Mouse (Mus musculus): Measurements from ENCODE around the gene Tfe3. TPM values are rescaled to one million over a fixed set of nuclear protein-coding genes. Genes with fewer than 3 reads are reported as not detected.
"Not testable (repeated sequence)": the region's sequence is repeated elsewhere in the genome, so short reads cannot be mapped to it uniquely, and the experiment has no call there.

Gene Tfe3
- polyA plus RNA-seq (2014; fragmentation: Nextera tagmentation; extraction: Ambion mirVana), result 20.9 and 22.3 TPM in 2 replicates

DNA sequence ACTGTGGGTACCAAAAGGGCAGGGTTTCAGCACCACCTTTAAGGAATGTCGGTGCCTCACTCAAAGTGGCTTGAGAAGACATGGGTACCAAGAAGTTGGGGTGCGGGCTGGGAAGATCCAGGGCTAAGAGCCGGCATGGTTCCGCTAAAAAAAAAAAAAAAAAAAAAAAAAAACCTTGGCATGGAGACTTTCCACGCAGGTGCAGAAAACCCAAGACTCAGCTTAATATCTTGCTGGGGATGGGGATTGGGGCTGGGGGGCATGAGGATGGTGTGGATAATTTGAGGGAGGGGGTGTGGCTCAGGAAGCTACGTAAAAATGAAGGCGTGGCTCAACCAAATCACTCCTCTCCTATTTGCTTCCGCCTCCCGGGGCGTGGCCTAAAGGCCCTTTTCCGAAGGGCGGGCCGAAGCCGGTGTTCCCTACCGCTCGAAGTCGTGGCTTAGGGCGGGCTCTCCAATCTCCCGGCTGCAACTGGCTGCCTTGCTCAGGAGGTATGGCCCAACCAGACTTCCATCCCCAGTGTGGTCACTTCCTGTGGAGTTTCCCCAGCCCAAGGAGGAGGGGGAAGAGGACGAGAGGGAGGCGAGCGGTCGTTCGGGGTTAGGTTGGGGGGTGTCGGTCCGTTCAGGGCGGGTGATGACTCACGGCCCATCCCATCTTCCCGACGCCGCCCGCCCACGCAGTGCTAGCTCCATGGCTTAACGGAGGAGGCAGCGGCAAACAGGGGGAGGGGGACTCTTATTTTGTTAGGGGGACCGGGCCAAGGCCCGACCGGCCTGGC, at the start of gene Tfe3:
Gene Tfe3, plus strand, starts transcription at position 424 of the 784 bp plus-strand sequence.
- Histone ChIP-seq H3K4me3 (ENCODE audit: low read depth, low read length) (peak within 1 kb of the TSS; percentile 57), H3K9ac (replicated peaks; ENCODE audit: low read depth, low read length) (peak within 1 kb of the TSS; percentile 63), H3K9me3 (ENCODE audit: control insufficient read depth, low read depth, low read length) (no peaks in the 10 kb centered on the region), H3K36me3 (ENCODE audit: control insufficient read depth, insufficient read depth, low read length) (peaks cover 4% of the 10 kb centered on the region; the same call in 1 of the 2 replicates), H3K27me3 (ENCODE audit: control insufficient read depth, insufficient read depth, low read length) (no peaks in the 10 kb centered on the region), H3K4me2 (replicated peaks; ENCODE audit: low read depth, low read length) (peak within 1 kb of the TSS; percentile 57), H3K27ac (ENCODE audit: low read length) (peak within 1 kb of the TSS; percentile 39; the same call in 1 of the 2 replicates), H3K4me1 (ENCODE audit: control insufficient read depth, insufficient read depth, low read length) (no peaks in the 10 kb centered on the region)
- peak; percentile 97 for ATAC-seq (ENCODE audit: insufficient number of reproducible peaks, insufficient read depth, low FRiP score, low read depth)
- 15% methylated on average over 38 of the region's 38 CpGs for WGBS

DNA sequence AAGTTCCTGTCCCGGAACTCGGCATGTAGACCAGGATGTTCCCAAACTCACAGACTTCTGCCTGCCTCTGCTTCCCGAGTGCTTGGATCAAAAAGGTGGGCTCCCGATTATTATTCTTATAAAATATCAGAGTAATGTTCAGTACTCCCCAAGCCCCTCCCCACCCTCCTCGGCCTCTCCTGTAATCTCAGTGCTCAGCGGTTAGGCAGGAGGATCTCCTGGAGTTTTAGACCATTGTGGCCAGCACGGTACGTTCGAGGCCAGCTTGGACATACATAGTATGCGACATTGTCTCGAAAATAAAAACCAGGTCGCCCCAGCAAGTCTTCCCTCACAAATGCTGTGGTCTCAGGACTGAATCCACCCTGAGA, 48.6 kb upstream of the Tfe3 start:
- peak overlapping the region; percentile 27 for H3K4me3 ChIP-seq (ENCODE audit: low read depth, low read length)
- ATAC-seq (ENCODE audit: insufficient number of reproducible peaks, insufficient read depth, low FRiP score, low read depth); H3K4me1 ChIP-seq (ENCODE audit: control insufficient read depth, insufficient read depth, low read length); H3K9me3 ChIP-seq (ENCODE audit: control insufficient read depth, low read depth, low read length); H3K9ac ChIP-seq (replicated peaks; ENCODE audit: low read depth, low read length); H3K27ac ChIP-seq (ENCODE audit: low read length); H3K27me3 ChIP-seq (ENCODE audit: control insufficient read depth, insufficient read depth, low read length); H3K36me3 ChIP-seq (ENCODE audit: control insufficient read depth, insufficient read depth, low read length): not testable (repeated sequence)
- 30% methylated on average over 4 of the region's 12 CpGs for WGBS
- peak overlapping the region; percentile 39; the same call in 1 of the 2 replicates for H3K4me2 ChIP-seq (replicated peaks; ENCODE audit: low read depth, low read length)

DNA sequence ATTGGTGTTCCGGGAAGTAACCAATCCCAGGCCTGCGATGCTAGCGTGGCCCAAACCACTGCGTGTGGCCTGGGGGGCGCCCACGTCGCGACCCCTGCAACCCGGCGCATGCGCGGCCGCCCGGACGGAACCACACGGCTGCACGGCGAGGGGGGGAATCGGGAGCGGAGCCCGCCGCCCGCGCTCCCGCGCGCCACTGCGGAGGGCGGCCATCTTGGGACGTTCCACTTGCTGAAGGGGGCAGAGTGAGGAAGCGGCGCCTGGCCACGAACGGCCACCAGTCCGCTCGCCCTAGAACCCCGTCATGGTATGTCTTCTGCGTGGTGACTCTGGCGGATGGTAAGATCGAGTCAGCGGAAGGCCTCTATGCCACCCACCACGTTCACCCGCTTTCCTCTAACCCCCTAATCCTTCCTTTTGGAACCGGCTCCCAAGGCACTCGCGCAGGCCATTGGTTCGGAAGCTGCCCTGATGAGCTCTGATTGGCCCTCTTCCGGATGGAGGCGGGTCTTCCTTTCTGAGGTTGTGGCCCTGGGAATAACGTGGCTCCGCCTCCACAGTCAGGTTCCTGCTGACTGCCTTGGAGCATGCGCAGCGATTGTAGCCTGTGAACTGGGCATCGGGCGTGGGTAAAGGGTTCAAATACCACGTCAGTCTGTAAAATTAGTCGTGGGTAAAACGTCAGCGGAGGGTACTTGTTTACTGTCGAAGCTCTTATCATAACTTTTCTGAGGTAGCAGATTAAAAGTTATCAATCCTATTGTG, 48.0 kb upstream of the Tfe3 start, which contains the start of gene Wdr45:
Gene Wdr45, plus strand, starts transcription at position 199 of the 765 bp plus-strand sequence.
- peak within 1 kb of the TSS; percentile 27 for H3K4me3 ChIP-seq (ENCODE audit: low read depth, low read length)

DNA sequence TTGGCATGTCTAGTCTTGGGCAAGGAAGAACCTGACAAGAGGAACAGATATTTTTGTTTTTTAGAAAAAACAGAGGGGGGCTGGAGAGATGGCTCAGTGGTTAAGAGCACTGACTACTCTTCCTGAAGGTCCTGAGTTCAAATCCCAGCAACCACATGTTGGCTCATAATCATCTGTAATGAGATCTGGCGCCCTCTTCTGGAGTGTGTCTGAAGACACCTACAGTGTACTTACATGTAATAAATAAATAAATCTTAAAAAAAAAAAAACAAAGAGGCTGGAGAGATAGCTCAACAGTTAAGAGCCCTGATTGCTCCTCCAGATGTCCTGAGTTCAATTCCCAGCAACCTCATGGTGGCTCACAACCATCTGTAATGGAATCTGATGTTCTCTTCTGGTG, 46.3 kb upstream of the Tfe3 start:
- H3K4me3 ChIP-seq (ENCODE audit: low read depth, low read length); H3K4me2 ChIP-seq (replicated peaks; ENCODE audit: low read depth, low read length); H3K27me3 ChIP-seq (ENCODE audit: control insufficient read depth, insufficient read depth, low read length); H3K4me1 ChIP-seq (ENCODE audit: control insufficient read depth, insufficient read depth, low read length); H3K9ac ChIP-seq (replicated peaks; ENCODE audit: low read depth, low read length); H3K9me3 ChIP-seq (ENCODE audit: control insufficient read depth, low read depth, low read length); ATAC-seq (ENCODE audit: insufficient number of reproducible peaks, insufficient read depth, low FRiP score, low read depth); H3K36me3 ChIP-seq (ENCODE audit: control insufficient read depth, insufficient read depth, low read length); H3K27ac ChIP-seq (ENCODE audit: low read length): not testable (repeated sequence)
- 33% methylated on average over 1 of the region's 1 CpGs for WGBS

More for the DNA sequence above, 48.0 kb upstream of the Tfe3 start, which contains the start of gene Wdr45:
- H3K27me3 ChIP-seq (ENCODE audit: control insufficient read depth, insufficient read depth, low read length); H3K4me1 ChIP-seq (ENCODE audit: control insufficient read depth, insufficient read depth, low read length); H3K9me3 ChIP-seq (ENCODE audit: control insufficient read depth, low read depth, low read length); H3K27ac ChIP-seq (ENCODE audit: low read length); H3K36me3 ChIP-seq (ENCODE audit: control insufficient read depth, insufficient read depth, low read length); H3K9ac ChIP-seq (replicated peaks; ENCODE audit: low read depth, low read length): not testable (repeated sequence)
- ATAC-seq (ENCODE audit: insufficient number of reproducible peaks, insufficient read depth, low FRiP score, low read depth), result peak; percentile 97
- peak within 1 kb of the TSS; percentile 39; the same call in 1 of the 2 replicates for H3K4me2 ChIP-seq (replicated peaks; ENCODE audit: low read depth, low read length)
- 23% methylated on average over 25 of the region's 60 CpGs for WGBS

DNA sequence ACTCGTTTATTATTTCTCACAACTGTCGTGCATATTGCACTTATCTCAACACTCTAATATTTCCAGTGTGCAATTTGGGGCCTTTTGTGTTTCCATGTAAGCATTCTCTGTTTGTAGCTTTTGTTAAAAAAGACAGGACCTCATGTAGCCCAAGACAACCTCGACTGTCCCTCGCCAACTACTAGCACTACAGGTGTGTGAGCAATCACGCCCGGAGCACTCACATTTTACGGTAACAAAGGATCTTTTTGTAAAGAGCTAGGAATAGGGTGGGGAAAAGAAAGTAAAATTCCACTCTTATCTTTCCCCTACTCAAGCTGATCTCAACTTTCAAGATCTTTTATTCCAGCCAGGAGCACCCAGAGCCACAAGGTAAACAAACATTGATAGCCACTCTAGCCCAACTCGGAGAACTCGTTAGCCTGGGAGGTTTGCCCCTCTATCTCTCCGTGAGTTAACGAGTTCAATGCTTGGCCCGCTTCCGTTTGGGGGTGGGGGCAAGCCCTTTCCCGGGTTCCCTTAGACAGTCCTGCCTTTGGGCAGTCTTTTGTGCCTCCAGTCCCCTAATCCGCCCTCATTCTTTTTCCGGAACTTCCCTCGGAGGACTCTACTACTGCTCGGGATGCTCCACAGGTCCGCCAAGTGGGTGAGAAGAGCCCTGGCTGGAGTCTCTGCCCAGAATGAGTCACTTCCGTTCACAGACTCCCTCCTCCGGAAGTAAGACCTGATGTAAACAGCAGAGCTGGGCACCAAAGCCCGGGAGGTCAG, 40.7 kb upstream of the Tfe3 start, which contains the start of gene Gm45208:
Gene Gm45208, plus strand, starts transcription at position 732 of the 768 bp plus-strand sequence.
- peak within 1 kb of the TSS; percentile 53 for H3K9ac ChIP-seq (replicated peaks; ENCODE audit: low read depth, low read length)
- peak; percentile 88 for ATAC-seq (ENCODE audit: insufficient number of reproducible peaks, insufficient read depth, low FRiP score, low read depth)
- peak within 1 kb of the TSS; percentile 94 for H3K27ac ChIP-seq (ENCODE audit: low read length)
- peak within 1 kb of the TSS; percentile 62 for H3K4me2 ChIP-seq (replicated peaks; ENCODE audit: low read depth, low read length)
- H3K36me3 ChIP-seq (ENCODE audit: control insufficient read depth, insufficient read depth, low read length), result no peaks in the 10 kb centered on the region; the same call in none of the 2 replicates
- H3K4me3 ChIP-seq (ENCODE audit: low read depth, low read length), result peak within 1 kb of the TSS; percentile 52
- 0 out of 2 replicates have a peak, but pooled peaks cover 3% of the 10 kb centered on the region for H3K4me1 ChIP-seq (ENCODE audit: control insufficient read depth, insufficient read depth, low read length)
- no peaks in the 10 kb centered on the region for H3K27me3 ChIP-seq (ENCODE audit: control insufficient read depth, insufficient read depth, low read length)
- 20% methylated on average over 22 of the region's 22 CpGs for WGBS
- no peaks in the 10 kb centered on the region for H3K9me3 ChIP-seq (ENCODE audit: control insufficient read depth, low read depth, low read length)

DNA sequence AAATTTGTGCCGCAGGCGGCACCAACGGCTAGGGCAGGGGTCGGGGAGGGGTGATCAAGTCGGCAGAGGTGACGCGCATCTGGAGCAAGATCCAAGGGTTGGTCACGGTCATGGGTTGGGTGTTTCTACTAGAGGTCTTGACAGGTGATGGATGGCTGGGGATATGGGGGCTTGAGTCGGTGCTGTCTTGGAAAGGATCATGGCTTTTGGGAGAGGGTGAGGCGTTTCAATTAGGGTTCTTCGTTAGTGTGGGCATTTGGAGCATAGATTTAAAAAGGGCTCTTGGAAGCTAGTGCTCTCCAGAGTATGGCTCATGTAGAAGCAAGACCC, 40.1 kb upstream of the Tfe3 start:
- no peaks in the 10 kb centered on the region for H3K9me3 ChIP-seq (ENCODE audit: control insufficient read depth, low read depth, low read length)
- H3K27me3 ChIP-seq (ENCODE audit: control insufficient read depth, insufficient read depth, low read length), result no peaks in the 10 kb centered on the region
- peak overlapping the region; percentile 62 for H3K4me2 ChIP-seq (replicated peaks; ENCODE audit: low read depth, low read length)
- peak overlapping the region; percentile 94; the same call in 1 of the 2 replicates for H3K27ac ChIP-seq (ENCODE audit: low read length)
- WGBS, result 10% methylated on average over 11 of the region's 11 CpGs
- 0 out of 2 replicates have a peak, but pooled peaks cover 3% of the 10 kb centered on the region for H3K4me1 ChIP-seq (ENCODE audit: control insufficient read depth, insufficient read depth, low read length)
- ATAC-seq (ENCODE audit: insufficient number of reproducible peaks, insufficient read depth, low FRiP score, low read depth), result no peak
- H3K9ac ChIP-seq (replicated peaks; ENCODE audit: low read depth, low read length), result peak overlapping the region; percentile 53
- no peaks in the 10 kb centered on the region; the same call in none of the 2 replicates for H3K36me3 ChIP-seq (ENCODE audit: control insufficient read depth, insufficient read depth, low read length)
- peak overlapping the region; percentile 52 for H3K4me3 ChIP-seq (ENCODE audit: low read depth, low read length)

DNA sequence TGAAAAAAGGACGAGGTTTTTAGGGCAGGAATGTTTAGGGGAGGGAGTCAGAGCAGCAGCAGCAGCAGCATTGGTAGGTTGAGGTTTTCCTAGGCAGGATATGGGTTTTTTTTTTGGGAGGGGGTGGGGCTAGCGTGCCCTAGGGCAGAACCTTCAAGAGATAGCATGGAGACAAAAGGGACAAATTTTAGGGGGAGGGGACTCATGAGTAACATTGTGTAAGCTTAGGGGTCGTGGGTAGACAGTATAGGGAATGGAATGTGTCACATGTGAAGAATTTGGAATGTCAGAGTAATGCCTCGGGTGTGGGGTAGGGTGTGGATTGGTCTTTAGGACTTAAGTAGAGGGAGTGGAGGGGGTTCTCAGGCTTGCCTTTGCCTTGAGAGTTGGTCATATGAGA, 39.7 kb upstream of the Tfe3 start:
- Histone ChIP-seq H3K9me3 (ENCODE audit: control insufficient read depth, low read depth, low read length) (no peaks in the 10 kb centered on the region), H3K27ac (ENCODE audit: low read length) (no peak overlapping the region), H3K4me1 (ENCODE audit: control insufficient read depth, insufficient read depth, low read length) (0 out of 2 replicates have a peak, but pooled peaks cover 3% of the 10 kb centered on the region), H3K9ac (replicated peaks; ENCODE audit: low read depth, low read length) (0 out of 2 replicates have a peak overlapping the region, but pooled peaks have one; percentile 53), H3K4me3 (ENCODE audit: low read depth, low read length) (peak overlapping the region; percentile 52), H3K36me3 (ENCODE audit: control insufficient read depth, insufficient read depth, low read length) (no peaks in the 10 kb centered on the region; the same call in none of the 2 replicates), H3K4me2 (replicated peaks; ENCODE audit: low read depth, low read length) (peak overlapping the region; percentile 62), H3K27me3 (ENCODE audit: control insufficient read depth, insufficient read depth, low read length) (no peaks in the 10 kb centered on the region)
- 19% methylated on average over 4 of the region's 4 CpGs for WGBS
- no peak for ATAC-seq (ENCODE audit: insufficient number of reproducible peaks, insufficient read depth, low FRiP score, low read depth)

DNA sequence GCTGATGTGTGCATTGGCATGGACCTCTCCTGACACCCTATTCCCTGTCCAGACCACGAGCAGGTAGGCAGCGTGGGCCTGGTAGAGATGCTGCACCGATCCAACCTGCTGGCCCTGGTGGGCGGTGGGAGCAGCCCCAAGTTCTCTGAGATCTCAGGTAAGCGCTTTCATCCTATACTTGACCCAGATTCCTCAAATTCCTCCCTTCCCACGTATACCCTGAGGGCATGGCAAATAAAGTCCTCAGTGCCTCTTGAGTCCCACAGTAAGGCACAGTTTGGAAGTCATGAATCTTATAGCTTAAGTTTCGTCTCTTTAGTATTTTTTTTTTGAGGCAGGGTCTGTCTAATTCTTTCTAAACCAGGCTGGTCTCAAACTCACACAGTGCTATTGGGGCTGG, 38.2 kb upstream of the Tfe3 start:
- no peaks in the 10 kb centered on the region for H3K9me3 ChIP-seq (ENCODE audit: control insufficient read depth, low read depth, low read length)
- H3K36me3 ChIP-seq (ENCODE audit: control insufficient read depth, insufficient read depth, low read length), result no peaks in the 10 kb centered on the region; the same call in none of the 2 replicates
- no peak overlapping the region for H3K4me2 ChIP-seq (replicated peaks; ENCODE audit: low read depth, low read length)
- no peak overlapping the region for H3K9ac ChIP-seq (replicated peaks; ENCODE audit: low read depth, low read length)
- H3K4me3 ChIP-seq (ENCODE audit: low read depth, low read length), result no peak overlapping the region
- WGBS, result 81% methylated on average over 7 of the region's 7 CpGs
- peaks cover 3% of the 10 kb centered on the region; the same call in 1 of the 2 replicates for H3K4me1 ChIP-seq (ENCODE audit: control insufficient read depth, insufficient read depth, low read length)
- ATAC-seq (ENCODE audit: insufficient number of reproducible peaks, insufficient read depth, low FRiP score, low read depth), result no peak
- H3K27ac ChIP-seq (ENCODE audit: low read length), result no peak overlapping the region
- no peaks in the 10 kb centered on the region for H3K27me3 ChIP-seq (ENCODE audit: control insufficient read depth, insufficient read depth, low read length)

Measured in stomach, embryonic 14.5 days (tissue).